Mouse (Mus musculus) CH12.LX (cell line): Measurements from ENCODE around the gene Sh3bp5. TPM values are rescaled to one million over a fixed set of nuclear protein-coding genes. Genes with fewer than 3 reads are reported as not detected.

ENCODE experiments used
- DNase-seq: peaks from one replicate; pipeline ENCODE4 v3.0.0-alpha.2; 2013; ENCODE audit errors: extremely low read depth
- H3K27ac ChIP-seq: 2 replicates; pipeline ENCODE4 v1.5.1; 2012; ENCODE audit warnings: low read depth, mild to moderate bottlenecking, control low read depth, moderate library complexity; ENCODE audit not compliant: insufficient read depth
- H3K27me3 ChIP-seq: replicated peaks from 2 replicates; pipeline ENCODE3; 2012; ENCODE audit warnings: inconsistent platforms
- H3K36me3 ChIP-seq, 2 experiments: replicated peaks in 1 of 2; 2 replicates each; pipeline versions ENCODE3 to v1.6.1; 2012; ENCODE audit warnings: inconsistent platforms in 1 of 2, low read length in 1 of 2, mild to moderate bottlenecking in 1 of 2, mixed read lengths in 1 of 2, moderate library complexity in 1 of 2; ENCODE audit not compliant: control insufficient read depth in 1 of 2, insufficient read depth in 1 of 2
- H3K4me1 ChIP-seq, 2 experiments: 2 replicates each; pipeline ENCODE4 v1.6.1; 2012; ENCODE audit warnings: inconsistent platforms in 1 of 2, moderate library complexity in 1 of 2; ENCODE audit not compliant: insufficient read depth in 2 of 2, control insufficient read depth in 1 of 2
- H3K4me2 ChIP-seq: 2 replicates; pipeline ENCODE4 v1.6.1; 2012; ENCODE audit warnings: low read depth, mild to moderate bottlenecking, control low read depth; ENCODE audit not compliant: poor library complexity, insufficient read depth, severe bottlenecking
- H3K4me3 ChIP-seq, 3 experiments: fragments of 150-350 bp in 1 of 3; sonication (generic) in 1 of 3; replicated peaks in 1 of 3; 2 replicates each; pipeline versions ENCODE3 to v1.5.1; 2011 to 2012; ENCODE audit warnings: low read depth in 2 of 3, low read length in 2 of 3, mild to moderate bottlenecking in 2 of 3, moderate library complexity in 2 of 3, control low read depth in 1 of 3, improper control_type of control experiment in 1 of 3, inconsistent platforms in 1 of 3, mixed read lengths in 1 of 3; ENCODE audit not compliant: poor library complexity in 1 of 3
- H3K79me2 ChIP-seq: replicated peaks from 2 replicates; pipeline ENCODE4 v1.6.1; 2012; ENCODE audit warnings: mild to moderate bottlenecking, moderate library complexity; ENCODE audit not compliant: control insufficient read depth, poor library complexity, insufficient read depth, severe bottlenecking; ENCODE audit errors: extremely low read depth
- H3K9ac ChIP-seq: 2 replicates; pipeline ENCODE4 v1.6.1; 2012; ENCODE audit warnings: low read depth, mild to moderate bottlenecking, control low read depth, moderate library complexity; ENCODE audit not compliant: insufficient read depth
- H3K9me3 ChIP-seq: replicated peaks from 2 replicates; pipeline ENCODE3; 2012; ENCODE audit warnings: low read length, inconsistent platforms, mixed read lengths
- BHLHE40 ChIP-seq: IDR thresholded peaks from 2 replicates; pipeline ENCODE4 v1.6.1; 2011; ENCODE audit warnings: mild to moderate bottlenecking, low read depth, low read length, improper control_type of control experiment
- CHD2 ChIP-seq: IDR thresholded peaks from 2 replicates; pipeline ENCODE4 v1.6.1; 2011; ENCODE audit warnings: low read length, improper control_type of control experiment
- CTCF ChIP-seq, 2 experiments: IDR thresholded peaks in 1 of 2; conservative IDR thresholded peaks in 1 of 2; 2 replicates each; pipeline ENCODE4 v1.5.1; 2011 to 2012; ENCODE audit warnings: low read depth in 2 of 2, low read length in 2 of 2, improper control_type of control experiment in 1 of 2, inconsistent platforms in 1 of 2, mild to moderate bottlenecking in 1 of 2, moderate library complexity in 1 of 2
- E2F4 ChIP-seq: IDR thresholded peaks from 2 replicates; pipeline ENCODE4 v1.6.1; 2011; ENCODE audit warnings: low read depth, low read length, improper control_type of control experiment; ENCODE audit not compliant: insufficient replicate concordance
- EP300 ChIP-seq: IDR thresholded peaks from 2 replicates; pipeline ENCODE4 v1.6.1; 2011; ENCODE audit warnings: low read length, improper control_type of control experiment
- ETS1 ChIP-seq: conservative IDR thresholded peaks from 2 replicates; pipeline ENCODE4 v1.6.1; 2012; ENCODE audit warnings: low read depth, mild to moderate bottlenecking, inconsistent platforms, low read length, improper control_type of control experiment, moderate library complexity
- IRF4 ChIP-seq: IDR thresholded peaks from 2 replicates; pipeline ENCODE4 v1.6.1; 2014; ENCODE audit warnings: low read depth, mild to moderate bottlenecking, inconsistent platforms, low read length, improper control_type of control experiment
- JUN ChIP-seq: IDR thresholded peaks from 2 replicates; pipeline ENCODE4 v1.6.1; 2011; ENCODE audit warnings: low read depth, mild to moderate bottlenecking, low read length, improper control_type of control experiment, moderate library complexity; ENCODE audit not compliant: insufficient read depth
- JUND ChIP-seq: conservative IDR thresholded peaks from 2 replicates; pipeline ENCODE4 v1.6.1; 2011; ENCODE audit warnings: low read depth, low read length, improper control_type of control experiment
- KAT2A ChIP-seq: IDR thresholded peaks from 2 replicates; pipeline ENCODE4 v1.6.1; 2012; ENCODE audit warnings: low read length, improper control_type of control experiment, inconsistent platforms; ENCODE audit not compliant: insufficient replicate concordance
- MAZ ChIP-seq: IDR thresholded peaks from 2 replicates; pipeline ENCODE4 v1.6.1; 2012; ENCODE audit warnings: low read depth, mild to moderate bottlenecking, inconsistent platforms, low read length, improper control_type of control experiment, moderate library complexity
- MEF2A ChIP-seq: IDR thresholded peaks from 2 replicates; pipeline ENCODE4 v1.6.1; 2014; ENCODE audit warnings: low read depth, mild to moderate bottlenecking, inconsistent platforms, low read length, improper control_type of control experiment, borderline replicate concordance
- NELFE ChIP-seq: IDR thresholded peaks from 2 replicates; pipeline ENCODE4 v1.6.1; 2011; ENCODE audit warnings: low read depth, low read length, improper control_type of control experiment
- PAX5 ChIP-seq: IDR thresholded peaks from 2 replicates; pipeline ENCODE4 v1.6.1; 2012; ENCODE audit warnings: low read length, inconsistent platforms, mixed read lengths
- POLR2A ChIP-seq: IDR thresholded peaks from 2 replicates; pipeline ENCODE4 v1.6.1; 2011; ENCODE audit warnings: low read depth, mild to moderate bottlenecking, improper control_type of control experiment, low read length
- RAD21 ChIP-seq: IDR thresholded peaks from 2 replicates; pipeline ENCODE4 v1.6.1; 2011; ENCODE audit warnings: low read depth, mild to moderate bottlenecking, low read length, improper control_type of control experiment, moderate library complexity
- SIN3A ChIP-seq: IDR thresholded peaks from 2 replicates; pipeline ENCODE4 v1.6.1; 2012; ENCODE audit warnings: low read length, improper control_type of control experiment, inconsistent platforms
- TBP ChIP-seq: conservative IDR thresholded peaks from 2 replicates; pipeline ENCODE4 v1.6.1; 2011; ENCODE audit warnings: low read depth, low read length, improper control_type of control experiment
- TCF12 ChIP-seq: IDR thresholded peaks from 2 replicates; pipeline ENCODE4 v1.6.1; 2014; ENCODE audit warnings: low read depth, mild to moderate bottlenecking, inconsistent platforms, low read length, improper control_type of control experiment
- UBTF ChIP-seq: IDR thresholded peaks from 2 replicates; pipeline ENCODE4 v1.6.1; 2012; ENCODE audit warnings: low read depth, mild to moderate bottlenecking, inconsistent platforms, low read length, improper control_type of control experiment, moderate library complexity
- USF2 ChIP-seq: conservative IDR thresholded peaks from 2 replicates; pipeline ENCODE4 v1.6.1; 2011; ENCODE audit warnings: low read depth, low read length, improper control_type of control experiment
- ZKSCAN1 ChIP-seq: IDR thresholded peaks from 2 replicates; pipeline ENCODE4 v1.6.1; 2012; ENCODE audit warnings: low read depth, inconsistent platforms, low read length, improper control_type of control experiment, borderline replicate concordance
- ZNF384 ChIP-seq: IDR thresholded peaks from 2 replicates; pipeline ENCODE4 v1.6.1; 2012; ENCODE audit warnings: low read depth, low read length, improper control_type of control experiment, inconsistent platforms
- dilution Hi-C: fragments of 300-500 bp; cut with MboI; formaldehyde crosslinking; loops from 2 replicates; pipeline ENCODE4 v1.14.3; 2020; ENCODE audit warnings: low sequenced_read_pairs; ENCODE audit not compliant: extremely low pct_unique_long_range_greater_than_20kb, extremely low pct_ligation_motif_present
- in situ Hi-C: fragments of 300-500 bp; cut with MboI; formaldehyde crosslinking; loops from 3 replicates; pipeline ENCODE4 v1.14.3; 2019; ENCODE audit warnings: low sequenced_read_pairs, low pct_ligation_motif_present, low pct_unique_long_range_greater_than_20kb, mixed read lengths
- polyA plus RNA-seq: library from polyadenylated mRNA; unstranded; fragments of >175 nt; gene quantifications from 2 replicates; pipeline ENCODE4 v1.2.1, GENCODE M21; 2012; ENCODE audit warnings: low read depth; ENCODE audit not compliant: insufficient read length
- total RNA-seq, 2 experiments: library from RNA; depleted of rRNA; stranded (reverse); fragments of 300-350 nt in 1 of 2; fragments of >200 nt in 1 of 2; gene quantifications; 2 replicates each; pipeline ENCODE4 v1.2.3; 2012 to 2014

Sh3bp5 gene
- total and polyA plus RNA-seq, 3 experiments, result 57.4 to 158 (median 64.6) TPM

DNA sequence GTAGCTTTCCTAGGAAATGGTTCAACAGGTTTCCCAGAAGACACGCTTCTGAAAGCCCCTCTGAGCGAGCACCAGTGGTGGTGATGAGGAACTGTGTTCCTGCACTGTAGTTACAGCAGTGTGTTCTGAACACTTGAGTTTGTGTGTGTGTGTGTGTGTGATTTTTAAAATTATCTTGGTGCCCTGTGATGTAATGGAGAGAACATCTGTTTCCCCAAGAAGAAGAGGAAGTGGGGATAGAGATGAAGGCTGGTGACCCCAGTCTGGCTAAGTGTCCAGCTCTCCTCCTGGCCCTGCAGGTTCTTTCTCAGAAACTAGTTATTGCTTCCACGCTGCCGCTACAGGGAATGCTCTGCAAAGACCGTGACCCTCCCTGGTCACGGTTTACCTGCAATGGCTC, 61.5 kb downstream of the Sh3bp5 start:
- Histone ChIP-seq H3K27ac (no peak overlapping the region), H3K36me3 (peaks cover 83 to 98% of the 10 kb centered on the region in 2 experiments), H3K27me3 (no peaks in the 10 kb centered on the region), H3K79me2 (no peaks in the 10 kb centered on the region), H3K4me1 (peaks cover 0 to 55% of the 10 kb centered on the region in 2 experiments; a peak in 2 of 4 replicates), H3K4me3 (no peak overlapping the region), H3K9me3 (no peaks in the 10 kb centered on the region), H3K9ac (no peak overlapping the region), H3K4me2 (no peak overlapping the region)
- in situ Hi-C loops (no loop called here), dilution Hi-C loops (loop anchor here (25.0 kb wide), 1 partner anchor 88 kb away; no protein-coding TSS in a partner anchor)
- DNase-seq, result no peak
- TF ChIP-seq CHD2 (no peak), ZNF384 (no peak), RAD21 (no peak), E2F4 (no peak), JUN (no peak), EP300 (no peak), BHLHE40 (no peak), NELFE (no peak), TCF12 (no peak), KAT2A (no peak), PAX5 (no peak)

DNA sequence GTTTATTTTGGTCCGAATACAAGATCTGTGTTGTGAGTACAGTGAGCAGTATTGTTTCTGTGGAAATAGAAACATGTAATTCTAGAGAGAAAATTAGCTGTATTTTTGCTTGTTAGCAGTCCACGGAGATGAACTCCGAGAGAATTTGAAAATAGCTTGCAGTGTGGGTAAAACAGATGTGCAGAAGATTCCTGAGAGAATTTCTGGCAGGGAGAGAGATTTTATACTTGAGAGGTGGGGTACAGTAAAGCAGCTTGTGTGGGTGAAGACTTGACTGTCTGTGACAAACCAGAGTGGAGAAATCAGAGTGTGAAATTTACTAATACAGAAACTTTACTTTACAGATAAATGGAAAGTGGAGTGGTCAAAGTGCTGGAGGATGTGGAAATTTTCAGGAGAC, 66.5 kb downstream of the Sh3bp5 start:
- H3K27ac ChIP-seq, result no peak overlapping the region
- no peaks in the 10 kb centered on the region for H3K9me3 ChIP-seq
- TF ChIP-seq UBTF, result no peak
- TF ChIP-seq MEF2A, result no peak
- TF ChIP-seq TBP, result no peak
- no peak for TF ChIP-seq JUND
- TF ChIP-seq ZKSCAN1, result no peak
- TF ChIP-seq RAD21, result no peak
- TF ChIP-seq MAZ, result no peak
- no peak for TF ChIP-seq ETS1
- TF ChIP-seq CTCF (conservative IDR thresholded peaks at IDR 0.05 in 1 of 2, IDR thresholded peaks at IDR 0.05 in 1 of 2; ENCODE audit: low read depth in 2 of 2, low read length in 2 of 2), result no peak
- TF ChIP-seq IRF4, result no peak
- no peak; the same call in 1 of the 2 replicates for TF ChIP-seq POLR2A
- no peak for TF ChIP-seq USF2
- no peak for TF ChIP-seq SIN3A
- TF ChIP-seq, all 38 proteins: peak for 0
- peaks cover 0 to 22% of the 10 kb centered on the region in 2 experiments; a peak in 1 of 4 replicates for H3K4me1 ChIP-seq
- dilution Hi-C loops, result loop anchor here (25.0 kb wide), 1 partner anchor 93 kb away; no protein-coding TSS in a partner anchor
- H3K4me3 ChIP-seq, result no peak overlapping the region
- no peak for DNase-seq
- H3K9ac ChIP-seq, result no peak overlapping the region
- H3K27me3 ChIP-seq, result no peaks in the 10 kb centered on the region
- peaks cover 48 to 87% of the 10 kb centered on the region in 2 experiments for H3K36me3 ChIP-seq
- H3K79me2 ChIP-seq, result no peaks in the 10 kb centered on the region
- H3K4me2 ChIP-seq, result no peak overlapping the region
- in situ Hi-C loops, result no loop called here
